Comparison of ENCODE assay signal across 12 mouse cellular contexts in the genomic region with DNA sequence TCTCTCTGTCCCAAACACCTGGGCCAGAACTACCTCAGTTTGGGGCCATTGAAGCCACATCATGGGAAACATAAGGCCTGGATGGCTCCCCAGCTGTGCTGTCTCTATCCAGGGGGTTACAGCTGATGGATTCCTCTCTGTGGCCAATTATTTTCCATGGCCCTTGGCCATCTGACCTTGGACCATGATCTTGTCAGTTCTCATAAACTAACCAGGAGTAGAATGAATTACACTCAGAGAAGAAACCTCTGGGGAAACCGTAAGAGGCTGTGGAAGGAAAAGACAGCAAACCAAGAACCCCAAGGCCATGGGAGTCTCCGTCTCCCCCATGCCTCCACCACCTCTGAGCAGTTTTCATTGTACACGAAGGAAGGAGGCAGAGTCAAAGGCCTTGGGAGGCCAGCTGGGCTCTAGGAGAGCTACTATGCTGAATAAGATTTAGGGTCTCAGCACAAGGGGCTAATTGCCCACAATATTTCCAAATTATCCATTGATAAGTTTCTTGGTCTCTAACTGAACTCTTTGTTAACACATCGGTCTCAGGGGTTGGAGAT.
A peak's percentile ranks its signal among the peaks of the same experiment; 100 is the strongest.
DNase-seq lines count a peak whose midpoint lies in the region; ATAC-seq lines count a peak whose summit lies in the region.
"Had no signal": no experiment of that assay in that cellular context is flagged by ENCODE, and none has a peak within 500 bp of the region (broad histone marks: within the 10 kb centered on the region; RNA-seq: fewer than 3 reads in every experiment).

No protein-coding gene starts in this region.

- peak; percentile 11 for DNase-seq in hindbrain, embryonic 10.5 days (ENCODE audit: low spot score)
- no peak for DNase-seq in hindbrain, embryonic 14.5 days (ENCODE audit: low spot score)
- DNase-seq in embryonic facial prominence, embryonic 14.5 days (ENCODE audit: low spot score), result peak; percentile 47
- peak; percentile 44 for DNase-seq in lung, postnatal 14 days
- no peak for DNase-seq in neural tube, embryonic 10.5 days (ENCODE audit: extremely low spot score, low spot score)
- no peak for DNase-seq in embryo, embryonic 11 days
- no peak for DNase-seq in forebrain, embryonic 11.5 days (ENCODE audit: low spot score)
- DNase-seq: right cerebral cortex, postnatal 4 days; thymus, adult 18-20 months had no signal

- no peak overlapping the region for H3K9ac ChIP-seq in hindbrain, embryonic 14.5 days
- H3K9ac ChIP-seq in embryonic facial prominence, embryonic 14.5 days (ENCODE audit: low read depth, low read length), result no peak overlapping the region
- H3K9ac ChIP-seq in kidney, embryonic 16.5 days (replicated peaks; ENCODE audit: low read length), result no peak overlapping the region
- no peak overlapping the region for H3K9ac ChIP-seq in forebrain, embryonic 11.5 days (ENCODE audit: low read length)
- H3K9ac ChIP-seq: hindbrain, embryonic 15.5 days had no signal

- no peak for ATAC-seq in hindbrain, embryonic 14.5 days (ENCODE audit: low FRiP score)
- no peak for ATAC-seq in embryonic facial prominence, embryonic 14.5 days (ENCODE audit: low read depth)
- ATAC-seq in kidney, embryonic 16.5 days (ENCODE audit: low FRiP score, low TSS enrichment), result peak; percentile 91
- no peak for ATAC-seq in forebrain, embryonic 11.5 days (replicated peaks; ENCODE audit: low FRiP score)

- no peaks in the 10 kb centered on the region for H3K27me3 ChIP-seq in hindbrain, embryonic 10.5 days (ENCODE audit: insufficient read depth, poor library complexity, severe bottlenecking)
- no peaks in the 10 kb centered on the region for H3K27me3 ChIP-seq in hindbrain, embryonic 14.5 days (ENCODE audit: control insufficient read depth, insufficient read depth, low read length)
- no peaks in the 10 kb centered on the region for H3K27me3 ChIP-seq in embryonic facial prominence, embryonic 14.5 days (replicated peaks; ENCODE audit: control insufficient read depth, insufficient read depth, low read length)
- no peaks in the 10 kb centered on the region for H3K27me3 ChIP-seq in kidney, embryonic 16.5 days (ENCODE audit: insufficient read depth, low read length)
- H3K27me3 ChIP-seq in forebrain, embryonic 11.5 days (ENCODE audit: control insufficient read depth, insufficient read depth, low read length), result no peaks in the 10 kb centered on the region
- H3K27me3 ChIP-seq: hindbrain, embryonic 15.5 days had no signal

- no peak overlapping the region for H3K4me3 ChIP-seq in hindbrain, embryonic 10.5 days
- no peak overlapping the region for H3K4me3 ChIP-seq in hindbrain, embryonic 14.5 days (replicated peaks; ENCODE audit: low read length)
- no peak overlapping the region for H3K4me3 ChIP-seq in embryonic facial prominence, embryonic 14.5 days (ENCODE audit: low read depth, low read length)
- no peak overlapping the region for H3K4me3 ChIP-seq in kidney, embryonic 16.5 days (ENCODE audit: low read length)
- H3K4me3 ChIP-seq in forebrain, embryonic 11.5 days (ENCODE audit: low read depth, low read length), result no peak overlapping the region
- H3K4me3 ChIP-seq: hindbrain, embryonic 15.5 days; myocyte had no signal

- H3K27ac ChIP-seq in hindbrain, embryonic 10.5 days, result no peak overlapping the region
- H3K27ac ChIP-seq in hindbrain, embryonic 14.5 days, result no peak overlapping the region
- peak overlapping the region; percentile 72 for H3K27ac ChIP-seq in embryonic facial prominence, embryonic 14.5 days (replicated peaks; ENCODE audit: low read depth, low read length)
- peak overlapping the region; percentile 41; the same call in 1 of the 2 replicates for H3K27ac ChIP-seq in kidney, embryonic 16.5 days (ENCODE audit: low read length)
- H3K27ac ChIP-seq in forebrain, embryonic 11.5 days (ENCODE audit: low read depth, low read length), result no peak overlapping the region
- H3K27ac ChIP-seq: hindbrain, embryonic 15.5 days had no signal

- no peaks in the 10 kb centered on the region for H3K4me1 ChIP-seq in hindbrain, embryonic 10.5 days (replicated peaks)
- H3K4me1 ChIP-seq in hindbrain, embryonic 14.5 days (replicated peaks; ENCODE audit: control insufficient read depth, insufficient read depth, low read length), result no peaks in the 10 kb centered on the region
- H3K4me1 ChIP-seq in embryonic facial prominence, embryonic 14.5 days (ENCODE audit: control insufficient read depth, insufficient read depth, low read length), result peaks cover 9% of the 10 kb centered on the region; the same call in 1 of the 2 replicates
- H3K4me1 ChIP-seq in kidney, embryonic 16.5 days (ENCODE audit: insufficient read depth, low read length), result no peaks in the 10 kb centered on the region
- no peaks in the 10 kb centered on the region for H3K4me1 ChIP-seq in forebrain, embryonic 11.5 days (replicated peaks; ENCODE audit: control insufficient read depth, insufficient read depth, low read length)
- H3K4me1 ChIP-seq: hindbrain, embryonic 15.5 days had no signal

- H3K36me3 ChIP-seq in hindbrain, embryonic 10.5 days, result no peaks in the 10 kb centered on the region
- no peaks in the 10 kb centered on the region for H3K36me3 ChIP-seq in hindbrain, embryonic 14.5 days (replicated peaks; ENCODE audit: control insufficient read depth, insufficient read depth)
- H3K36me3 ChIP-seq in embryonic facial prominence, embryonic 14.5 days (ENCODE audit: control insufficient read depth, insufficient read depth, low read length), result no peaks in the 10 kb centered on the region
- H3K36me3 ChIP-seq in kidney, embryonic 16.5 days (ENCODE audit: insufficient read depth, low read length), result no peaks in the 10 kb centered on the region
- no peaks in the 10 kb centered on the region for H3K36me3 ChIP-seq in forebrain, embryonic 11.5 days (ENCODE audit: control insufficient read depth, insufficient read depth, low read length)
- H3K36me3 ChIP-seq: hindbrain, embryonic 15.5 days had no signal

- H3K9me3 ChIP-seq in hindbrain, embryonic 10.5 days, result no peaks in the 10 kb centered on the region
- no peaks in the 10 kb centered on the region for H3K9me3 ChIP-seq in hindbrain, embryonic 14.5 days (ENCODE audit: control insufficient read depth, low read length)
- no peaks in the 10 kb centered on the region for H3K9me3 ChIP-seq in embryonic facial prominence, embryonic 14.5 days (ENCODE audit: control insufficient read depth, low read length)
- no peaks in the 10 kb centered on the region for H3K9me3 ChIP-seq in kidney, embryonic 16.5 days (ENCODE audit: low read length)
- no peaks in the 10 kb centered on the region for H3K9me3 ChIP-seq in forebrain, embryonic 11.5 days (ENCODE audit: control insufficient read depth, low read length)
- H3K9me3 ChIP-seq: hindbrain, embryonic 15.5 days had no signal

- 73% methylated on average over 4 of the region's 4 CpGs for WGBS in hindbrain, embryonic 10.5 days
- 79% methylated on average over 4 of the region's 4 CpGs for WGBS in hindbrain, embryonic 14.5 days
- 63% methylated on average over 4 of the region's 4 CpGs for WGBS in embryonic facial prominence, embryonic 14.5 days
- 49% methylated on average over 4 of the region's 4 CpGs for WGBS in kidney, embryonic 16.5 days
- WGBS in forebrain, embryonic 11.5 days, result 78% methylated on average over 4 of the region's 4 CpGs

- no peak overlapping the region for H3K4me2 ChIP-seq in hindbrain, embryonic 14.5 days (replicated peaks)
- H3K4me2 ChIP-seq in embryonic facial prominence, embryonic 14.5 days (ENCODE audit: low read depth, low read length), result no peak overlapping the region
- no peak overlapping the region for H3K4me2 ChIP-seq in kidney, embryonic 16.5 days (replicated peaks; ENCODE audit: low read depth, low read length)
- no peak overlapping the region for H3K4me2 ChIP-seq in forebrain, embryonic 11.5 days (ENCODE audit: low read depth, low read length, severe bottlenecking)
- H3K4me2 ChIP-seq: hindbrain, embryonic 15.5 days had no signal

Comparison
In these comparisons a context has a peak if more than half of its experiments do, and no peak if none do; other contexts are left out.
1. DNase-seq: peak in hindbrain, embryonic 10.5 days (single experiment), embryonic facial prominence, embryonic 14.5 days (single experiment) and lung, postnatal 14 days (single experiment); none in hindbrain, embryonic 14.5 days (single experiment), neural tube, embryonic 10.5 days (single experiment), embryo, embryonic 11 days (single experiment) and forebrain, embryonic 11.5 days (single experiment).
2. H3K27ac ChIP-seq: peak in embryonic facial prominence, embryonic 14.5 days (single experiment) and kidney, embryonic 16.5 days (single experiment); none in hindbrain, embryonic 10.5 days (single experiment), hindbrain, embryonic 14.5 days (single experiment) and forebrain, embryonic 11.5 days (single experiment).